Mouse (Mus musculus): ENCODE data around the gene F12. TPM values are rescaled to one million over a fixed set of nuclear protein-coding genes. Genes with fewer than 3 reads are reported as not detected.

The F12 gene
- polyA plus RNA-seq (2017; shearing (Covaris generic)), result not detected

GRCm38 (mm10) chr13:55426613-55427012 lies at the start of gene F12:
Gene F12 (minus strand): TSS chr13:55426793.

GRCm38 (mm10) chr13:55464027-55464884 lies 37.7 kb upstream of the F12 start, which contains the start of gene Prr7:
Gene Prr7 (plus strand): TSS chr13:55464267.

GRCm38 (mm10) chr13:55444937-55445315 lies 18.3 kb upstream of the F12 start, which contains the start of gene Grk6:
Gene Grk6 (plus strand): TSS chr13:55445072.

GRCm38 (mm10) chr13:55414743-55415380 lies 11.7 kb downstream of the F12 start, which contains the start of gene Pfn3:
Gene Pfn3 (minus strand): TSS chr13:55415232.

GRCm38 (mm10) chr13:55398088-55398487 lies 28.5 kb downstream of the F12 start, which contains the start of gene Slc34a1:
Gene Slc34a1 (plus strand): TSS chr13:55398187.

GRCm38 (mm10) chr13:55369531-55370114 lies 57.0 kb downstream of the F12 start, which contains the start of gene Rgs14:
Gene Rgs14 (plus strand): TSS chr13:55369732.

Other genes with a start within 250 kb of the F12 start
- 10 to 100 TPM; 74.9 to 80.4 TPM for gene Nsd1, start 217.0 kb downstream of the F12 start, polyA plus RNA-seq (2017; shearing (Covaris generic))
- gene Prelid1, start 106.3 kb downstream of the F12 start, polyA plus RNA-seq (2017; shearing (Covaris generic)), result 100 to 1,000 TPM; 419 to 452 TPM
- gene Rab24, start 104.8 kb downstream of the F12 start, polyA plus RNA-seq (2017; shearing (Covaris generic)), result 100 to 1,000 TPM; 121 to 134 TPM
- 10 to 100 TPM in 1 of 2 experiments, 1 to 10 TPM in 1; 6.7 to 11.3 TPM for gene Mxd3, start 97.0 kb downstream of the F12 start, polyA plus RNA-seq (2017; shearing (Covaris generic))
- gene Lman2, start 64.0 kb downstream of the F12 start, polyA plus RNA-seq (2017; shearing (Covaris generic)), result 100 to 1,000 TPM; 118 to 171 TPM
- 100 to 1,000 TPM in 1 of 2 experiments, 10 to 100 TPM in 1; 85.2 to 155 TPM for gene Rgs14, start 57.1 kb downstream of the F12 start, polyA plus RNA-seq (2017; shearing (Covaris generic))
- under 1 TPM in 1 of 2 experiments, not detected in 1; 0.21 TPM for gene Slc34a1, start 28.6 kb downstream of the F12 start, polyA plus RNA-seq (2017; shearing (Covaris generic))
- gene Pfn3, start 11.6 kb downstream of the F12 start, polyA plus RNA-seq (2017; shearing (Covaris generic)), result not detected
- gene Grk6, start 18.3 kb upstream of the F12 start, polyA plus RNA-seq (2017; shearing (Covaris generic)), result 100 to 1,000 TPM; 307 to 363 TPM
- 10 to 100 TPM in 1 of 2 experiments, 1 to 10 TPM in 1; 5.3 to 12.3 TPM for gene Prr7, start 37.5 kb upstream of the F12 start, polyA plus RNA-seq (2017; shearing (Covaris generic))
- under 1 TPM; 0.07 to 0.42 TPM for gene Dbn1, start 61.3 kb upstream of the F12 start, polyA plus RNA-seq (2017; shearing (Covaris generic))
- 10 to 100 TPM; 10.3 to 12.4 TPM for gene Pdlim7, start 86.9 kb upstream of the F12 start, polyA plus RNA-seq (2017; shearing (Covaris generic))
- 1 to 10 TPM; 1.0 to 2.0 TPM for gene Dok3, start 102.5 kb upstream of the F12 start, polyA plus RNA-seq (2017; shearing (Covaris generic))
- gene Ddx41, start 109.9 kb upstream of the F12 start, polyA plus RNA-seq (2017; shearing (Covaris generic)), result 10 to 100 TPM; 65.1 to 77.7 TPM
- 10 to 100 TPM; 48.0 to 51.3 TPM for gene Fam193b, start 144.3 kb upstream of the F12 start, polyA plus RNA-seq (2017; shearing (Covaris generic))
- 100 to 1,000 TPM; 274 to 325 TPM for gene Tmed9, start 146.9 kb upstream of the F12 start, polyA plus RNA-seq (2017; shearing (Covaris generic))
- 10 to 100 TPM; 34.5 to 35.0 TPM for gene B4galt7, start 173.1 kb upstream of the F12 start, polyA plus RNA-seq (2017; shearing (Covaris generic))
- 10 to 100 TPM; 26.2 to 35.0 TPM for gene Caml, start 196.2 kb upstream of the F12 start, polyA plus RNA-seq (2017; shearing (Covaris generic))
- 10 to 100 TPM; 62.9 to 65.4 TPM for gene Ddx46, start 208.2 kb upstream of the F12 start, polyA plus RNA-seq (2017; shearing (Covaris generic))